Mouse (Mus musculus) embryo, embryonic 9.5 days (tissue): ENCODE data around the gene Sorbs1.

Experiments used
- DNase-seq: peaks from one replicate; pipeline ENCODE4 v3.0.0-alpha.2; 2017; ENCODE audit errors: extremely low spot score

Gene Sorbs1

GRCm38 (mm10) chr19:40299182-40299581 lies 214.4 kb downstream of the Sorbs1 start:
- no peak for DNase-seq

GRCm38 (mm10) chr19:40298574-40298973 lies 215.0 kb downstream of the Sorbs1 start:
- no peak for DNase-seq

GRCm38 (mm10) chr19:40297798-40298144 lies 215.8 kb downstream of the Sorbs1 start:
- DNase-seq = no peak

- peak; percentile 20 for DNase-seq
These were observed 216.3 kb downstream of the Sorbs1 start for GRCm38 (mm10) chr19:40297078-40297797.

- no peak for DNase-seq
These were observed 219.3 kb downstream of the Sorbs1 start for GRCm38 (mm10) chr19:40294231-40294630.

- DNase-seq = no peak
These were observed 219.8 kb downstream of the Sorbs1 start for GRCm38 (mm10) chr19:40293791-40294190.

- no peak for DNase-seq
These were observed 223.4 kb downstream of the Sorbs1 start for GRCm38 (mm10) chr19:40290099-40290724.

GRCm38 (mm10) chr19:40288415-40288814 lies 225.2 kb downstream of the Sorbs1 start:
- DNase-seq = no peak

- no peak for DNase-seq
These were observed 228.9 kb downstream of the Sorbs1 start for GRCm38 (mm10) chr19:40284704-40285103.

- no peak for DNase-seq
These were observed 230.2 kb downstream of the Sorbs1 start for GRCm38 (mm10) chr19:40283415-40283814.

- DNase-seq = no peak
These were observed 235.1 kb downstream of the Sorbs1 start for GRCm38 (mm10) chr19:40278372-40279023.

GRCm38 (mm10) chr19:40277494-40277893 lies 236.1 kb downstream of the Sorbs1 start:
- DNase-seq = no peak

GRCm38 (mm10) chr19:40275401-40276188 lies 238.0 kb downstream of the Sorbs1 start:
- DNase-seq = no peak

- DNase-seq = peak; percentile 40
These were observed 240.9 kb downstream of the Sorbs1 start for GRCm38 (mm10) chr19:40272674-40273073.

- peak; percentile 75 for DNase-seq
These were observed 242.2 kb downstream of the Sorbs1 start, which contains the start of gene Pdlim1 for GRCm38 (mm10) chr19:40271308-40271892. Pdlim1 (minus strand) TSS chr19:40271842.

GRCm38 (mm10) chr19:40270351-40271307 lies 242.9 kb downstream of the Sorbs1 start:
- DNase-seq = peak; percentile 39

GRCm38 (mm10) chr19:40269526-40269925 lies 244.1 kb downstream of the Sorbs1 start:
- DNase-seq = no peak

- no peak for DNase-seq
These were observed 245.1 kb downstream of the Sorbs1 start for GRCm38 (mm10) chr19:40268493-40268892.

GRCm38 (mm10) chr19:40267380-40267779 lies 246.2 kb downstream of the Sorbs1 start:
- DNase-seq = no peak

- DNase-seq = no peak
These were observed 254.1 kb downstream of the Sorbs1 start for GRCm38 (mm10) chr19:40259485-40259884.

- no peak for DNase-seq
These were observed 256.2 kb downstream of the Sorbs1 start for GRCm38 (mm10) chr19:40257396-40257795.
